Mouse (Mus musculus): ENCODE data around the gene Pigl. TPM values are rescaled to one million over a fixed set of nuclear protein-coding genes. Genes with fewer than 3 reads are reported as not detected.

Pigl gene
- polyA plus RNA-seq, 1 experiment: 7.1 TPM

DNA sequence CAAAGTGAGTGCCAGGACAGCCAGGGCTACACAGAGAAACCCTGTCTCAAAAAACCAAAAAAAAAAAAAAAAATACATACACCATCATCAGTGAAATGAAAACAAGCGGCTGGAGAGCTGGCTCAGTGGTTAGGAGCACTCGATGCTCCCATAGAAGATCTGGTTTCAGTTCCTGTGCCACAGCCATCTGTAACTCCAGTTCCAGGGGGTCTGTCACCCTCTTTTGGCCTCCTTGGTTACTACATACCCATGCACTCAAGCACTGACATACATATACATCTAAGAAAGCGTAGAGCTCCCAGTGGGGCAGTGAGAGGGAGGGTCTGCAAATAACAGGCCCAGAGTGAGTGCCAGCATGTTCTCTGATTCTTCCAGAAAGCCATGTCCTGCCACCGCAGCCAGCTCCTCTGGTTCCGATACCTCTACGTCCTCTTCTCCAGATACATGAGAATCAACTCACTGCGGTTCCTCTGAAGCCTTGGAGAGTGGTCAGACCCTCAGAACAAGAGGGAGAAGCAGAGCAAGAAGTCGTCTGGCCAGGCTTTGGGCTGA lies 54.3 kb downstream of the Pigl start:
- H3K27me3 ChIP-seq (replicated peaks; ENCODE audit: control insufficient read depth, insufficient read depth, low read length): no peaks in the 10 kb centered on the region
- no peaks in the 10 kb centered on the region for H3K36me3 ChIP-seq (ENCODE audit: control insufficient read depth, insufficient read depth, low read length)
- no peak overlapping the region for H3K4me3 ChIP-seq (ENCODE audit: insufficient read depth, low read depth, low read length)
- no peak overlapping the region for H3K27ac ChIP-seq (ENCODE audit: insufficient read depth, low read depth, low read length)
- no peak for DNase-seq
- no peaks in the 10 kb centered on the region for H3K4me1 ChIP-seq (ENCODE audit: control insufficient read depth, insufficient read depth, low read length)
- 88% methylated on average over 8 of the region's 8 CpGs for WGBS
- no peak for TF ChIP-seq POLR2A (IDR thresholded peaks at IDR 0.05; ENCODE audit: low read depth, low read length)
- TF ChIP-seq CTCF (conservative IDR thresholded peaks at IDR 0.05; ENCODE audit: insufficient read depth, insufficient read length, low read depth, low read length): no peak

DNA sequence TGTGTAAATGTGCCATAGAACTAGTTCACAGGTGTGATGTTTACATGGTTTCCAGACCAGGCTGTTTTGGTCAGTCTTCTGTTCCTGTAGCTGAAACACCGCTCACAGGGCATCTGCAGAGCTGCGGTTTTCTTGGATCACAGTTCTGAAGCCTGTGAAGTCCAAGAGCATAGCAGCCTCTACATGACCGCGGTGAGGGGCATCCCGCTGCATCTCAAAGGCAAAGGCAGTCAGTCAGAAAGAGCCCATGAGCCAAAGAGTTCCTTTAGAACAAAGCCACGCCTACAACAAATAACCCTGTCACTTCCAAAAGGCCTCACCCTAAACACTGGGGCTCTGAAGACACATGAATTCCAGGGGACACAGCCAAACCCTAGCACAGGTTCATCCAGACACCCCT lies 55.1 kb downstream of the Pigl start:
- no peak for DNase-seq
- WGBS: 81% methylated on average over 6 of the region's 6 CpGs
- TF ChIP-seq CTCF (conservative IDR thresholded peaks at IDR 0.05; ENCODE audit: insufficient read depth, insufficient read length, low read depth, low read length) (no peak), POLR2A (IDR thresholded peaks at IDR 0.05; ENCODE audit: low read depth, low read length) (no peak)
- Histone ChIP-seq H3K27ac (ENCODE audit: insufficient read depth, low read depth, low read length) (no peak overlapping the region), H3K4me1 (ENCODE audit: control insufficient read depth, insufficient read depth, low read length) (no peaks in the 10 kb centered on the region), H3K4me3 (ENCODE audit: insufficient read depth, low read depth, low read length) (no peak overlapping the region), H3K27me3 (replicated peaks; ENCODE audit: control insufficient read depth, insufficient read depth, low read length) (no peaks in the 10 kb centered on the region), H3K36me3 (ENCODE audit: control insufficient read depth, insufficient read depth, low read length) (no peaks in the 10 kb centered on the region)

DNA sequence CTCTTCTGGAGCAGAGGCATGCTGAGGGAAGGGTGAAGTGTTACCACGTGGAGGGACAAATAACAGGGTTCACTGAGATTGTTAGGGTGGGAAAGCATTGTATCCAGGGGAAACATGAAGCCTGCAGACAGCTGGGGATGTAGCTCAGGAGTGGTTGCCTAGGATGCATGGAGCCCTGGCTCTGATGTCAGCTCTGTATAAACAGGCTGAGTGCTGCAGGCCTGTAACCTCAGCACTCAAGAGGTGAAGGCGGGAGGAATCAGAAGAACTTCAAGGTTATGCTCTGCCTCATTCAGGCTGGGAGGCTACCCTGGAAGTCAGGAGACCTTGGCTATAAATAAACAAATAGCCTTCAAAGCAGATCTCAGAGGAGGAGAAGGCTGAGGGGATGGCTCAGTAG lies 60.7 kb downstream of the Pigl start:
- Histone ChIP-seq H3K36me3 (ENCODE audit: control insufficient read depth, insufficient read depth, low read length) (no peaks in the 10 kb centered on the region), H3K27me3 (replicated peaks; ENCODE audit: control insufficient read depth, insufficient read depth, low read length) (no peaks in the 10 kb centered on the region), H3K4me3 (ENCODE audit: insufficient read depth, low read depth, low read length) (no peak overlapping the region), H3K27ac (ENCODE audit: insufficient read depth, low read depth, low read length) (no peak overlapping the region), H3K4me1 (ENCODE audit: control insufficient read depth, insufficient read depth, low read length) (no peaks in the 10 kb centered on the region)
- TF ChIP-seq CTCF (conservative IDR thresholded peaks at IDR 0.05; ENCODE audit: insufficient read depth, insufficient read length, low read depth, low read length): no peak
- WGBS: 54% methylated on average over 2 of the region's 2 CpGs
- DNase-seq: no peak

DNA sequence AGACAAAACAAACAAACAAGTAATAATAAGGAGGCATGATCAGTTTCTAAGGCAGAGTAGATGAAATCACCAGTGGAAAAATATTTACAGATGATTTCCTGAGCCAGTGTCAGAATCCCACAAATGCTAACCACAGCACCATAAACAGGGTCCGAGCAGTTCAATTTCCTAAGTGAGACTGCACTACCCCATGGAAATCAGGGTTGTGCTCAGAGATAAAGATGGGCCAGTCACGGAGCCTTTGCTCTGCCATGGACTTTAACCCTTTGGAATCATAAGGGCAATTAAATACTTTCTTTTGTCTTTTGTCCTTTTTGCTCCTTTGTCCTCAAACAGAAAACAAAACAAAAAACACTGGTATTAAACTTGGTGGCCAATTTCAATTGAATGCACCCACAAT lies 64.0 kb downstream of the Pigl start:
- WGBS: 67% methylated on average over 2 of the region's 2 CpGs
- no peaks in the 10 kb centered on the region for H3K36me3 ChIP-seq (ENCODE audit: control insufficient read depth, insufficient read depth, low read length)
- H3K4me3 ChIP-seq (ENCODE audit: insufficient read depth, low read depth, low read length): no peak overlapping the region
- no peak for DNase-seq
- H3K27ac ChIP-seq (ENCODE audit: insufficient read depth, low read depth, low read length): no peak overlapping the region
- TF ChIP-seq CTCF (conservative IDR thresholded peaks at IDR 0.05; ENCODE audit: insufficient read depth, insufficient read length, low read depth, low read length) (no peak), POLR2A (IDR thresholded peaks at IDR 0.05; ENCODE audit: low read depth, low read length) (no peak)
- no peaks in the 10 kb centered on the region for H3K4me1 ChIP-seq (ENCODE audit: control insufficient read depth, insufficient read depth, low read length)
- H3K27me3 ChIP-seq (replicated peaks; ENCODE audit: control insufficient read depth, insufficient read depth, low read length): no peaks in the 10 kb centered on the region

DNA sequence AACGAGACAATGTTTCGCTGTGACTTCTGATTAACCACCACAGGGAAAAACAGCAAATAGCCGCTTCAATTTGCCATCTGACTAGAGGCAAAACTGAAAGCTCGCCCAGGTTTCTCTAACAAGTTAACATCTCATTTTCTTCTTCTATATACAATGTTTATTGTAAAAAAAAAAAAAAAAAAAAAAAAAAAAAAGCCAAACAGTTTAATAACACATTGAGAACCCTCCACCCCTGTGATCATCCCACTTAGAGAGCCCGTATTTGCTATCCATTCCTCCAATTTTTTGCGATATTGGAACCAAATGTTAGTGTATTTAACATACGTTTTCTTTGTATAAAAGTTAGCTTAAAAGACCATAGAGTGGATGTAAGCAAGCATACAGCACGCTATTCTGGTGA lies 78.8 kb downstream of the Pigl start:
- WGBS: 97% methylated on average over 8 of the region's 8 CpGs
- TF ChIP-seq POLR2A (IDR thresholded peaks at IDR 0.05; ENCODE audit: low read depth, low read length) (no peak), CTCF (conservative IDR thresholded peaks at IDR 0.05; ENCODE audit: insufficient read depth, insufficient read length, low read depth, low read length) (no peak)

DNA sequence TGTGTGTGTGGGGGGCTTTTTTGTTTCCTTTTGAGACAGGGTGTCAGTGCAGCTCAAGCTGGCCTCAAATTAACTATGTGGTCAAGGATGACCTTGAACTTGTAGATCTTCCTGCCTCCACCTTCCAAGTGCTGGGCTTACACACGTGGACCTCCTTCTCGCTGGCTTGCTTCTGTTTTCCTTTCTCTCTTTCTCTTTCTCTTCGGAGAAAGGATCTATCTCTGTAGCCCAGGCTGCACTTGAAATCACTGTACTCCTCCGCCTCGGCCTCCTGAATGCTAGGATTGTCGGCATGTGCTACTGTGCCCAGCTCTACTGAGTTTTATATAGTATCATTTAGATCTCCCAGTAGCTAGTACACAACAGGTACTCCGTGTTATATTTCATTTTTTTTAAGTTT lies 79.3 kb downstream of the Pigl start:
- DNase-seq: no peak
- H3K36me3 ChIP-seq (ENCODE audit: control insufficient read depth, insufficient read depth, low read length): no peaks in the 10 kb centered on the region; the same call in 1 of the 2 replicates
- peaks cover 5% of the 10 kb centered on the region; the same call in 1 of the 2 replicates for H3K4me1 ChIP-seq (ENCODE audit: control insufficient read depth, insufficient read depth, low read length)
- TF ChIP-seq POLR2A (IDR thresholded peaks at IDR 0.05; ENCODE audit: low read depth, low read length) (no peak), CTCF (conservative IDR thresholded peaks at IDR 0.05; ENCODE audit: insufficient read depth, insufficient read length, low read depth, low read length) (no peak)
- 85% methylated on average over 7 of the region's 7 CpGs for WGBS
- H3K27me3 ChIP-seq (replicated peaks; ENCODE audit: control insufficient read depth, insufficient read depth, low read length): no peaks in the 10 kb centered on the region
- H3K27ac ChIP-seq (ENCODE audit: insufficient read depth, low read depth, low read length): no peak overlapping the region
- no peak overlapping the region for H3K4me3 ChIP-seq (ENCODE audit: insufficient read depth, low read depth, low read length)

More for the DNA sequence above, 78.8 kb downstream of the Pigl start:
- H3K36me3 ChIP-seq (ENCODE audit: control insufficient read depth, insufficient read depth, low read length): no peaks in the 10 kb centered on the region; the same call in 1 of the 2 replicates
- DNase-seq: no peak
- H3K27me3 ChIP-seq (replicated peaks; ENCODE audit: control insufficient read depth, insufficient read depth, low read length): no peaks in the 10 kb centered on the region
- no peak overlapping the region for H3K4me3 ChIP-seq (ENCODE audit: insufficient read depth, low read depth, low read length)
- peaks cover 5% of the 10 kb centered on the region; the same call in 1 of the 2 replicates for H3K4me1 ChIP-seq (ENCODE audit: control insufficient read depth, insufficient read depth, low read length)
- no peak overlapping the region for H3K27ac ChIP-seq (ENCODE audit: insufficient read depth, low read depth, low read length)

DNA sequence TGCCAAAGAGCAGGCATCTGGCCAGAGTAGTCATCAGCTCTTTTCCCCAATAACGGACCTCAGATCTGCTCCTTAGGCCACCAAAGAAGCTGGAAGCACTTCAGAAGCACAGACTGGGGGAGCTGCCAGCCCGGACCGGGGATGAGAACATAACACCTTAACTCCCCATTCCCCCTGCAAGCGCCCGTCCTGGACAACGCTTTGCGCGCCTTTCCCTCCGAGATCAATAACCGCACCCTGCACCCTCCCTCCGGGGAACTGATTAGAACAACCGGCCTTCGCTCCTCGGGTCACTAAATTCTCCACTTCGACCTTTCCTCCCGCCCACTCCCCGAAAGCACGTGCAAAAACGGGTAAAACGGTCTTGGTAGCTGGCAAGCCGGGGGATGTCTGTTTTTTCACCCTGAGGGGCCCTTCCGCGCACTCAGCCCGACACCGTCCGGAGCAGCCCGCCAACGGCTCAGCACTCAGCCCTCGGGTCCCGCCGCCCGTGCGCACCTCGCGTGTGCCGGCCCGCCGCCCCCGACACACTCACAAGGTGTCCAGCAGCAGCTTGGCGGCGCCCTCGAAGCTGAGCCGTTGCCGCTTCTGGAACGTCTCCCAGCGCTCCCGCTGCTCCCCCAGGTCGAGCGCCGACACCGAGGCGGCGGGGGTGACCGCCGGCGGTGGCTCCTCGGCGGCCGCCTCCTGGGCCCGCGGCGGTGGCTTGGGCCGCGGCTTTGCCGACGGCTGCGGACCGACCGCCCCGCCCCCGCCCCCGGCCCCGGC lies 80.2 kb downstream of the Pigl start:
- H3K27ac ChIP-seq (ENCODE audit: insufficient read depth, low read depth, low read length): peak overlapping the region; percentile 16
- WGBS: 1% methylated on average over 73 of the region's 73 CpGs
- H3K4me3 ChIP-seq (ENCODE audit: insufficient read depth, low read depth, low read length): peak overlapping the region; percentile 77
- peak; percentile 66 for DNase-seq
- TF ChIP-seq POLR2A (IDR thresholded peaks at IDR 0.05; ENCODE audit: low read depth, low read length) (no peak), CTCF (conservative IDR thresholded peaks at IDR 0.05; ENCODE audit: insufficient read depth, insufficient read length, low read depth, low read length) (no peak)
- no peaks in the 10 kb centered on the region; the same call in 1 of the 2 replicates for H3K36me3 ChIP-seq (ENCODE audit: control insufficient read depth, insufficient read depth, low read length)
- peaks cover 5% of the 10 kb centered on the region; the same call in 1 of the 2 replicates for H3K4me1 ChIP-seq (ENCODE audit: control insufficient read depth, insufficient read depth, low read length)
- H3K27me3 ChIP-seq (replicated peaks; ENCODE audit: control insufficient read depth, insufficient read depth, low read length): no peaks in the 10 kb centered on the region
